In the genomic region with DNA sequence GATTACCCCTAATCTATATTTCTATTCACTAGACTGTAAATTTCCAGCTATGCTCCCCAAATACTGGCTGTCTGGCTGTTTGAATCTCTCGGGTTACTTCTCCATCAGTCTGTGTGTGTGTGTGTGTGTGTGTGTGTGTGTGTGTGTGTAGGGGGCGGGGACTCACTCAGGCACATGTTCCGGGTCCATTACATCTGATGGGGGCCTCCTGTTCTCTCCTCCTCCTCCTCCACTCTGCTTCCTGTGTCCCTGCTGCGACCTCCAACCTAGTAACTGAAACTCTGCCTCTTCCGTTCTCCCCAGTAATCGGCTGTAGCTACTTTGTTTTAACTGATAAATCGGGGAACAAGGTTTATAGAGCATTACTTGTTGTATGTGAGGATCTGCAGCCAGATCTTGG, we compare ENCODE assay signal across 14 mouse cellular contexts. TPM values are rescaled to one million over a fixed set of nuclear protein-coding genes. Genes with fewer than 3 reads are reported as not detected.
DNase-seq lines count a peak whose midpoint lies in the region; ATAC-seq lines count a peak whose summit lies in the region.
"Had no signal": no experiment of that assay in that cellular context is flagged by ENCODE, and none has a peak within 500 bp of the region (broad histone marks: within the 10 kb centered on the region; RNA-seq: fewer than 3 reads in every experiment).

No protein-coding gene starts in this region.

- peaks cover 75% of the 10 kb centered on the region for H3K36me3 ChIP-seq in heart, embryonic 12.5 days
- H3K36me3 ChIP-seq in liver, embryonic 12.5 days = peaks cover 56% of the 10 kb centered on the region

- no peaks in the 10 kb centered on the region for H3K27me3 ChIP-seq in heart, embryonic 12.5 days (replicated peaks)
- H3K27me3 ChIP-seq in liver, embryonic 12.5 days (replicated peaks) = no peaks in the 10 kb centered on the region
- H3K27me3 ChIP-seq: hindbrain, embryonic 15.5 days had no signal

- H3K4me2 ChIP-seq in heart, embryonic 12.5 days = no peak overlapping the region
- peak overlapping the region; percentile 3; the same call in 1 of the 2 replicates for H3K4me2 ChIP-seq in liver, embryonic 12.5 days
- H3K4me2 ChIP-seq: hindbrain, embryonic 15.5 days had no signal

- DNase-seq in heart, postnatal 25 days (ENCODE audit: low spot score) = no peak
- DNase-seq in spleen, adult 18-20 months = peak; percentile 25 to 35
- no peak for DNase-seq in spleen, postnatal 14 days (ENCODE audit: low spot score in 2 of 2)
- DNase-seq in thymus, postnatal 36 days = peak; percentile 38 to 64
- DNase-seq in layer of hippocampus, adult 9-10 months (ENCODE audit: low spot score) = no peak
- DNase-seq in testis, postnatal 14 days (ENCODE audit: low spot score) = no peak
- DNase-seq: cerebellum, adult 11-12 months; gastrocnemius, adult 2 months; left cerebral cortex, postnatal 4 days had no signal

- H3K4me3 ChIP-seq in heart, embryonic 12.5 days = no peak overlapping the region
- no peak overlapping the region for H3K4me3 ChIP-seq in liver, embryonic 12.5 days
- H3K4me3 ChIP-seq: gastrocnemius, adult 2 months; hindbrain, embryonic 15.5 days had no signal

- peaks cover 5% of the 10 kb centered on the region for H3K4me1 ChIP-seq in heart, embryonic 12.5 days (replicated peaks)
- H3K4me1 ChIP-seq in liver, embryonic 12.5 days = peaks cover 6% of the 10 kb centered on the region
- H3K4me1 ChIP-seq: hindbrain, embryonic 15.5 days had no signal

- 50% methylated on average over 7 of the region's 7 CpGs for WGBS in heart, embryonic 12.5 days
- WGBS in liver, embryonic 12.5 days (ENCODE audit: insufficient replicate concordance) = 10% methylated on average over 7 of the region's 7 CpGs

- intact Hi-C loops in heart, postnatal 25 days (cut with DNase I) = no loop called here

- no peak for ATAC-seq in heart, embryonic 12.5 days (ENCODE audit: insufficient number of reproducible peaks, low FRiP score)
- ATAC-seq in liver, embryonic 12.5 days = peak; percentile 51; the same call in 1 of the 2 replicates

- no peaks in the 10 kb centered on the region for H3K9me3 ChIP-seq in heart, embryonic 12.5 days (replicated peaks)
- no peaks in the 10 kb centered on the region for H3K9me3 ChIP-seq in liver, embryonic 12.5 days (replicated peaks)
- H3K9me3 ChIP-seq: hindbrain, embryonic 15.5 days had no signal

- peak overlapping the region; percentile 62; the same call in 1 of the 2 replicates for H3K27ac ChIP-seq in heart, embryonic 12.5 days (ENCODE audit: poor library complexity, severe bottlenecking)
- H3K27ac ChIP-seq in liver, embryonic 12.5 days = peak overlapping the region; percentile 51; the same call in 1 of the 2 replicates
- H3K27ac ChIP-seq: gastrocnemius, adult 2 months; hindbrain, embryonic 15.5 days; macrophage had no signal

- H3K9ac ChIP-seq in heart, embryonic 12.5 days = 0 out of 2 replicates have a peak overlapping the region, but pooled peaks have one; percentile 17
- H3K9ac ChIP-seq in liver, embryonic 12.5 days = no peak overlapping the region
- H3K9ac ChIP-seq: hindbrain, embryonic 15.5 days had no signal

RNA-seq across cellular contexts. Expression of gene Rnf41, which starts 13.1 kb away (rescaled TPM):
- polyA plus RNA-seq in heart, embryonic 12.5 days (2016; fragmentation: Nextera tagmentation; extraction: Ambion mirVana) = 27.7 and 29.9 TPM in 2 replicates
- 10 to 100 TPM; 16.0 to 16.5 TPM for total RNA-seq in heart, postnatal 25 days (2021)
- polyA plus RNA-seq in liver, embryonic 12.5 days (2016; fragmentation: Nextera tagmentation; extraction: Ambion mirVana) = 14.2 and 14.8 TPM in 2 replicates

RNA-seq across cellular contexts. Expression of gene Nabp2, which starts 13.3 kb away (rescaled TPM):
- polyA plus RNA-seq in heart, embryonic 12.5 days (2016; fragmentation: Nextera tagmentation; extraction: Ambion mirVana) = 57.3 and 57.9 TPM in 2 replicates
- 10 to 100 TPM; 44.4 to 46.8 TPM for total RNA-seq in heart, postnatal 25 days (2021)
- 64.1 and 66.1 TPM in 2 replicates for polyA plus RNA-seq in liver, embryonic 12.5 days (2016; fragmentation: Nextera tagmentation; extraction: Ambion mirVana)

RNA-seq across cellular contexts. Expression of gene Slc39a5, which starts 23.6 kb away (rescaled TPM):
- 0.28 and 0.42 TPM in 2 replicates for polyA plus RNA-seq in heart, embryonic 12.5 days (2016; fragmentation: Nextera tagmentation; extraction: Ambion mirVana)
- total RNA-seq in heart, postnatal 25 days (2021) = not detected
- 22.7 and 23.0 TPM in 2 replicates for polyA plus RNA-seq in liver, embryonic 12.5 days (2016; fragmentation: Nextera tagmentation; extraction: Ambion mirVana)
- total RNA-seq: gastrocnemius, adult 2 months had no signal
- polyA plus RNA-seq: macrophage; neural tube, embryonic 11.5 days had no signal

RNA-seq across cellular contexts. Expression of gene Smarcc2, which starts 34.4 kb away (rescaled TPM):
- polyA plus RNA-seq in heart, embryonic 12.5 days (2016; fragmentation: Nextera tagmentation; extraction: Ambion mirVana) = 83.3 and 86.9 TPM in 2 replicates
- total RNA-seq in heart, postnatal 25 days (2021) = 10 to 100 TPM; 75.8 to 78.4 TPM
- 34.9 and 40.3 TPM in 2 replicates for polyA plus RNA-seq in liver, embryonic 12.5 days (2016; fragmentation: Nextera tagmentation; extraction: Ambion mirVana)

RNA-seq across cellular contexts. Expression of gene Ankrd52, which starts 47.7 kb away (rescaled TPM):
- 10.6 and 11.3 TPM in 2 replicates for polyA plus RNA-seq in heart, embryonic 12.5 days (2016; fragmentation: Nextera tagmentation; extraction: Ambion mirVana)
- total RNA-seq in heart, postnatal 25 days (2021) = 10 to 100 TPM; 43.7 to 51.0 TPM
- polyA plus RNA-seq in liver, embryonic 12.5 days (2016; fragmentation: Nextera tagmentation; extraction: Ambion mirVana) = 9.3 TPM in 2 replicates

Comparison
In these comparisons a context has a peak if more than half of its experiments do, and no peak if none do; other contexts are left out.
1. DNase-seq: peak in spleen, adult 18-20 months (2 of 2) and thymus, postnatal 36 days (2 of 2); none in heart, postnatal 25 days (single experiment), spleen, postnatal 14 days (0 of 2), layer of hippocampus, adult 9-10 months (single experiment) and testis, postnatal 14 days (single experiment).
2. RNA of gene Slc39a5, which starts 23.6 kb away (polyA plus RNA-seq): 22.7 to 23.0 TPM in liver, embryonic 12.5 days; 0.28 to 0.42 TPM in heart, embryonic 12.5 days; every median in the first group is over 10 times any median in the second.